Mouse (Mus musculus) neural tube, embryonic 15.5 days (tissue): Measurements from ENCODE around the gene Wbp4. TPM values are rescaled to one million over a fixed set of nuclear protein-coding genes. Genes with fewer than 3 reads are reported as not detected.
A peak's percentile ranks its signal among the peaks of the same experiment; 100 is the strongest.

Experiments used
- ATAC-seq: fragments of 200-750 bp; cut with Nextera tagmentation; 2 replicates; pipeline ENCODE4 v1.8.0; 2017; ENCODE audit warnings: mild to moderate bottlenecking, moderate TSS enrichment, moderate library complexity; ENCODE audit not compliant: low FRiP score
- H3K27ac ChIP-seq: fragments of 300-500 bp; sonication (generic); replicated peaks from 2 replicates; pipeline ENCODE4 v1.5.1; 2015; ENCODE audit warnings: mild to moderate bottlenecking, inconsistent platforms
- H3K27me3 ChIP-seq: fragments of 300-500 bp; sonication (generic); replicated peaks from 2 replicates; pipeline ENCODE4 v1.6.1; 2015; ENCODE audit warnings: inconsistent platforms
- H3K36me3 ChIP-seq: fragments of 300-500 bp; sonication (generic); 2 replicates; pipeline ENCODE4 v1.6.1; 2015; ENCODE audit warnings: inconsistent platforms
- H3K4me1 ChIP-seq: fragments of 300-500 bp; sonication (generic); 2 replicates; pipeline ENCODE4 v1.6.1; 2015; ENCODE audit warnings: inconsistent platforms
- H3K4me2 ChIP-seq: fragments of 300-500 bp; sonication (generic); 2 replicates; pipeline ENCODE4 v1.6.1; 2015; ENCODE audit warnings: inconsistent platforms, mild to moderate bottlenecking, moderate library complexity
- H3K4me3 ChIP-seq: fragments of 300-500 bp; sonication (generic); replicated peaks from 2 replicates; pipeline ENCODE4 v1.5.1; 2015; ENCODE audit warnings: mild to moderate bottlenecking, inconsistent platforms
- H3K9ac ChIP-seq: fragments of 300-500 bp; sonication (generic); replicated peaks from 2 replicates; pipeline ENCODE4 v1.6.1; 2015; ENCODE audit warnings: mild to moderate bottlenecking, inconsistent platforms
- H3K9me3 ChIP-seq: fragments of 300-500 bp; sonication (generic); replicated peaks from 2 replicates; pipeline ENCODE4 v1.6.1; 2016; ENCODE audit warnings: inconsistent platforms
- WGBS: fragments of 180-500 bp; shearing (Covaris S2); methylation state at CpG from one replicate; pipeline ENCODE4 v1.1.7; 2015; ENCODE audit warnings: mixed read lengths; 5-methylcytosine and 5-hydroxymethylcytosine counted together
- polyA plus RNA-seq: library from polyadenylated mRNA; unstranded; fragments of >200 nt; fragmentation: Nextera tagmentation; extraction: Ambion mirVana; gene quantifications from 2 replicates; pipeline ENCODE4 v1.2.1, GENCODE M21; 2015

The Wbp4 gene
- polyA plus RNA-seq, 1 experiment from 2014 or later = 41.8 TPM

DNA sequence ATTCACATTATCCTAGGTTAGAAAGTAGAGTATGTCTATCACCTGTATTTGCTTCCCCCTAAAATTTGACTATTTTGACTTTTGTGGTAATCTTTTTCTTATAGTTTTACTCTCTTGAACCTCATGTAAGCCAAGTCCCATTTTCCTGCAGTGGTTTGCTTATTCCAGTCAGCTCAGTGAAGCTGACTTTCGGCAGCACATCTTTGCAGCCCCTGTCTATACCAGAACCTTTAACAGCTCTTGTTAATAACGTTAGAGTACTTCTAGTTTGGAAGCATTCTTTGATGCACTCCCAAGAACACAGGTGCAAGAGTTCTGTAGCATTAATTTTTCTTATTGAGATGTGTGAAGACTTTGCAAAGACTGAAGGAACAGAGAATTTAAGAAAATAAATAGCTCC lies 36.8 kb upstream of the Wbp4 start:
- WGBS = 89% methylated on average over 2 of the region's 2 CpGs
- H3K9ac ChIP-seq = no peak overlapping the region
- H3K4me3 ChIP-seq = no peak overlapping the region
- no peaks in the 10 kb centered on the region for H3K27me3 ChIP-seq
- no peaks in the 10 kb centered on the region for H3K4me1 ChIP-seq
- no peak overlapping the region for H3K27ac ChIP-seq
- H3K9me3 ChIP-seq = no peaks in the 10 kb centered on the region
- H3K4me2 ChIP-seq = no peak overlapping the region
- no peaks in the 10 kb centered on the region for H3K36me3 ChIP-seq
- no peak for ATAC-seq

DNA sequence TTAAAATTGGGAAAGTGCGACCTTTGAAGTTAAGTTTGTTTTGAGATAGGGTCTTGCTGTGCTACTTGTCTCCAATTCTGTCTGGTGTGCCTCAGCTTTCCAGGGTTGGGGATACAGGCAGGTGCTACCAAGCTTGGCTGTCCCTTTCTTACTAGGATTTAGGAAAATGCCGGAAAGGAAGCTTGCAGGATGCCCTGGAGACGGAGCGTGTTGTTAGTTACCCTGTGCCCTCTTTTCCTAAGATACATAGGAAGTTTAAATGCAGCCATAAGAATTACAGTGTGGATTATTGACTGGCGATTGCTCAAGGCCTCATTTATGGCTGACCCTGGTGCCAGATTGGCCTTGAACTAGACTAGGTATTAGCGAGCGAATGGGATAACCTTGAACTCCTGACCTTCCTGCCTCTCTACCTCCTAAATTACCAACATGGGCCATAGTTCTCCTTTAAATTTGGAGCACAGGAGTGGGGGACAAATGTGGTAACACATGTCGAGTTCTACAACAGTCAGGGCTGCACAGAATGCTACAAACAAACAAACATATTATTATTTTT lies 35.9 kb upstream of the Wbp4 start:
- H3K27me3 ChIP-seq = no peaks in the 10 kb centered on the region
- no peak overlapping the region for H3K4me2 ChIP-seq
- H3K9ac ChIP-seq = no peak overlapping the region
- no peak for ATAC-seq
- no peaks in the 10 kb centered on the region for H3K4me1 ChIP-seq
- no peak overlapping the region for H3K27ac ChIP-seq
- 94% methylated on average over 8 of the region's 8 CpGs for WGBS
- no peak overlapping the region for H3K4me3 ChIP-seq
- no peaks in the 10 kb centered on the region for H3K9me3 ChIP-seq
- no peaks in the 10 kb centered on the region for H3K36me3 ChIP-seq

DNA sequence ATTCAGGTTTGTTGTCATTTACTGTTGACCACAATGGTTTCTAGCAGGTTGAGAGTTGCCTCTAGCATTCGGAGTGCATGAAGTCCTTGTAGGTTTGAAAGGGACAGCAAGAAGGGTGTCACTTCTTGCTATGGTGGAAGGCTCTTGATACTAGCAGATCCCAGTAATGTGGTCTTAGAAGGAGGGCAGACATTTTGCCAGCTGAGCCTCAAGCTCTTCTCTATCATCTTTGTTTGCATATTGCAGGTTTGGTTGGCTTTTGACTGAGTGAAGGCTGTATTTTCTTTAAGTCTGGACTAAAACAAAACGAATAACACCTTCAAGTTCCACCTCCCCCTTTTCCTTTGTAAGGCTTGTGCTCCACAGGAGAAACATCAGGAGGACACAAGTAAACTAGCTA lies 35.4 kb upstream of the Wbp4 start:
- 90% methylated on average over 2 of the region's 2 CpGs for WGBS
- Histone ChIP-seq H3K27me3 (no peaks in the 10 kb centered on the region), H3K27ac (no peak overlapping the region), H3K4me1 (no peaks in the 10 kb centered on the region), H3K36me3 (no peaks in the 10 kb centered on the region), H3K4me3 (no peak overlapping the region), H3K9ac (no peak overlapping the region), H3K9me3 (no peaks in the 10 kb centered on the region), H3K4me2 (no peak overlapping the region)
- no peak for ATAC-seq

DNA sequence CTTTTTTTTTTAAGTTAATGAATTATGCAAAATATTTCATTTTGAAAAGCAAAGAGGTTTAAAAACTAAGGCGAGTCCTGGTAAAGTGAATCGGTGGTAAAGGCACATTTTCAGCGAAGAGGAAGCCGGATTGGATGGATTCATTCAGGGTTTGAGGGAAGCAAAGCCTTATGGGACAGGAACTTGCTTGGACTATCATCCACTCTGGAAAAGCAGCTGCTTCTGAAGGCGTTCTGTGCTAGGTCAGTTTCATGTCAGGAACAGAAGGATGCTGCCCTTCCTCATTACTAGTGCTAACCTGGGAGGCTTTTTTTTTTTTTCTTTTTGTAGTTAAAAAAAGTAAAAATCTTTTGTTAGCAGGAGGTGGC lies 34.9 kb upstream of the Wbp4 start:
- no peak overlapping the region for H3K4me2 ChIP-seq
- WGBS = 90% methylated on average over 5 of the region's 5 CpGs
- H3K4me3 ChIP-seq = no peak overlapping the region
- no peaks in the 10 kb centered on the region for H3K4me1 ChIP-seq
- ATAC-seq = no peak
- H3K9me3 ChIP-seq = no peaks in the 10 kb centered on the region
- H3K36me3 ChIP-seq = no peaks in the 10 kb centered on the region
- H3K27me3 ChIP-seq = no peaks in the 10 kb centered on the region
- no peak overlapping the region for H3K9ac ChIP-seq
- H3K27ac ChIP-seq = no peak overlapping the region

DNA sequence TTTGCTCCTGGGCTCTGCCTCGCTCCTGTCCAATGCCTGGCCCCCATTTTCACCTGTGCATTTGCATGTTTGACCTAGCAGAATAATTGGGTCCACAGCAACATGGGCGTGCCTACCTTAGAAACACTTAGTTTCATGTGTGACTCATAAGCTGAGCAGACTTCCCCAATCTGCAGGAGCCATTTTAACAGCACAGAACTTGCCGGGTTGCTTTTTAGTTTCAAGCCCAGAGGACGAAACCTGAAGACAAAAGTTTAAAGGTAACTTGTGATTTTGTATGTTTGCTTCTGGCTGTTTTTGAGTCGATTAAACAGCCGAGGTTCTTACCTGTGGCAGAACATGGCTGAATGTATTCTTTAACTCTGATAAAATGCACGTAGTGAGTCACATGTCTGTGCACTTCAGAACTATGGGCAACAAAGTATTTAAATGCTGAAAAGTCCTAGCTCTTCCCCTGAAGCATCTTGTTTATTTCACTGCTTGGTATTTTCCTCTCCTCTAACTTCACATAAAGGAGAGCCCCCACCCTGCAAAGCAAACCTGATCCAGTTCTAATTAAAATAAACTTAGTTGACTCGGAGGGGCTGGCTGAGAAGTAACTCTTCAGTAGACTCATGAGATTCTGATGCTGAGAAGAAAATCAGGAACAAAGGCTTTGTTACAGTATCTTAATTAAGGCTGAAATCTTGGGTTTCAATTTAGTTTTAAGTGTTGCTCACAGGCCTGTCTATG lies 34.4 kb upstream of the Wbp4 start:
- H3K4me3 ChIP-seq = no peak overlapping the region
- WGBS = 79% methylated on average over 8 of the region's 8 CpGs
- no peaks in the 10 kb centered on the region for H3K36me3 ChIP-seq
- H3K4me1 ChIP-seq = no peaks in the 10 kb centered on the region
- no peak overlapping the region for H3K4me2 ChIP-seq
- no peaks in the 10 kb centered on the region for H3K9me3 ChIP-seq
- H3K9ac ChIP-seq = no peak overlapping the region
- no peaks in the 10 kb centered on the region for H3K27me3 ChIP-seq
- no peak overlapping the region for H3K27ac ChIP-seq
- no peak for ATAC-seq

DNA sequence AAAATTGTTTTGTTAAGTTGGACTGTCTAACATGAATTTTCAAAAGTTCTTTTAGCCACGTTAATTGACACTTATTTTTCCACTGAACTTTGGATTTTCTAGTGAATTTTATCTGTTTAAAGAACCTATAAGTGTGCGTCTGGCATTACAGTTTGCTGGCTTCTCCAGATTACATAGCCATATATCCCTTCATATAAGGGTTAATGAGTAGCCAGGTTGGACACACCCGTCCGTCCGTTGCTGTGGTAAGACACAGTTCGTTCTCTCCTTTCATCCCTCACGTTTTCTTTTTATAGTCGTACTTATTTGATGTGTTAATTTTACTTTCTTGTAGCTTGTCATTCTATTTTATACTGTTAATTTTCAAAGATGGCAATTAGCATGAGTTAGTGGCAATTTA lies 33.8 kb upstream of the Wbp4 start:
- ATAC-seq = no peak
- no peaks in the 10 kb centered on the region for H3K27me3 ChIP-seq
- H3K36me3 ChIP-seq = no peaks in the 10 kb centered on the region
- H3K9me3 ChIP-seq = no peaks in the 10 kb centered on the region
- no peak overlapping the region for H3K4me2 ChIP-seq
- no peaks in the 10 kb centered on the region for H3K4me1 ChIP-seq
- no peak overlapping the region for H3K4me3 ChIP-seq
- 84% methylated on average over 8 of the region's 8 CpGs for WGBS
- no peak overlapping the region for H3K9ac ChIP-seq
- no peak overlapping the region for H3K27ac ChIP-seq

DNA sequence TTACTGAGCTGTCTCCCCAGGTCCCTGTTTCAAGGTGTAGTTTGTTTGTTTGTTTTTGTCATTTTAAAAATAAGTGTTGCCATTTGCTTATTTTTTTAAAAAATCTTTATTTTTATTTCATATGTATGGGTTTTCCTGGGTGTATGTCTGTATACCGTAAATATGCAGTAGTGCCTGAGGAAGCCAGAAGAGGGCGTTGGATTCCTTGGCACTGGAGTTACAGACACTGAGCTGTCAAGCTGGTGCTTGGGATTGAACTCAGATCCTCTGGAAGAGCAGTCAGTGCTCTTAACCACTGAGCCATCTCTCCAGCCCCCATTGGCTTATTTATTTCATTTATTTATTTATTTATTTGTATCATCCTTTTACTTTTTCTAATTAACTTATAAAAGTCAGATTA lies 32.6 kb upstream of the Wbp4 start:
- Histone ChIP-seq H3K9me3 (no peaks in the 10 kb centered on the region), H3K27me3 (no peaks in the 10 kb centered on the region), H3K4me2 (no peak overlapping the region), H3K9ac (no peak overlapping the region), H3K4me3 (no peak overlapping the region), H3K36me3 (no peaks in the 10 kb centered on the region), H3K27ac (no peak overlapping the region), H3K4me1 (no peaks in the 10 kb centered on the region)
- no peak for ATAC-seq
- WGBS = 72% methylated on average over 2 of the region's 2 CpGs

DNA sequence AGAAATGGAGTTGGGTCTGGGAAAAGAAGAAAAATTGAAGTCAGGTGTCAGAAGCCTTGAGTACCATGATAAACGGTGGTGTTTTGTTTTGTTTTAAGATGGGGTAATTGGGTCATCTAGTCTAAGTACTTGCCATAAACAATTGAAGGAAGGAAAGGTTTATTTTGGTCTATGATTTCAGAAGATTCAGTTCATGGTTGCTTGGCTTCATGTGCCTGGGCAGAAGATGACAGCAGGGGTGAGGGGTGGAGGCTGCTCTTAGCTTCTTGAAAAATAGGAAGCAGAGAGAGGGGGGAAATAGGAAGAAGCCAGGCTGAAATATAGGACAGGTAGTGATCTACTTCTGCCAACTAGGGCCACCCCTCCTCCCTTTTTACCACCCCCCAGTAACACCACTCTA lies 30.2 kb upstream of the Wbp4 start:
- Histone ChIP-seq H3K36me3 (no peaks in the 10 kb centered on the region), H3K4me3 (no peak overlapping the region), H3K27me3 (no peaks in the 10 kb centered on the region), H3K4me1 (no peaks in the 10 kb centered on the region), H3K27ac (no peak overlapping the region), H3K9me3 (no peaks in the 10 kb centered on the region), H3K9ac (no peak overlapping the region), H3K4me2 (no peak overlapping the region)
- 89% methylated on average over 1 of the region's 1 CpGs for WGBS
- no peak for ATAC-seq

DNA sequence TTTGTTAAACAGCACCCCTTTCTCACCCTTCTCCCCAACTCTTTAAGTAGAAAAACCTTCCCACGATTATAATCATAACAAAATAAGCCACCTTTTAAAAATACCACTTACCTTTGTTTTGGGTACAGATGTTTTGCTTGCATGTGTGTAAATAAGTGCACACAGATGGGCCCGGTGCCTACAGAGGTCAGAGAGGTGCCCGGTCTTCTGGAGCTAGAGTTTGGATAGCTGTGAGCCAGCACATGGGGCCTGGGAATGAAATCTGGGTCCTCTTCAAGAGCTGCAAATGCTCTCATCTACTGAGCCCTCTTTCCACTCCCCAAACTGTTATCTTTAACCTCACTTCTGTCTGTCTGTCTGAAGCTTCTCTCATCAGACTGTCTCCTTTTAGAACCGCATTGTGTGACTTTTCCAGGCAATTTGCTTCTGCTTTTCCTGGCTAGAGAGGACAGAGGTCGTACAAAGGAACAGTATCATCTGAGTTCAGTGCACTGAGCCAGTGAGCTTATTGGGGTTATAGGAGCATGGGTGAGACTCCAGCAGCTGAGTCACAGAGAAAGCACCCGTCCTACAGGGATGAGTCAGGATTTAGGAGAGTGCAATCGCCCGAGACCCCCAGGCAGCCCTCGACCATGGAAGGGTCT lies 27.5 kb upstream of the Wbp4 start:
- Histone ChIP-seq H3K27me3 (no peaks in the 10 kb centered on the region), H3K36me3 (no peaks in the 10 kb centered on the region), H3K9ac (no peak overlapping the region), H3K9me3 (no peaks in the 10 kb centered on the region), H3K4me2 (no peak overlapping the region), H3K4me1 (no peaks in the 10 kb centered on the region), H3K4me3 (no peak overlapping the region), H3K27ac (no peak overlapping the region)
- no peak for ATAC-seq
- WGBS = 78% methylated on average over 9 of the region's 9 CpGs

DNA sequence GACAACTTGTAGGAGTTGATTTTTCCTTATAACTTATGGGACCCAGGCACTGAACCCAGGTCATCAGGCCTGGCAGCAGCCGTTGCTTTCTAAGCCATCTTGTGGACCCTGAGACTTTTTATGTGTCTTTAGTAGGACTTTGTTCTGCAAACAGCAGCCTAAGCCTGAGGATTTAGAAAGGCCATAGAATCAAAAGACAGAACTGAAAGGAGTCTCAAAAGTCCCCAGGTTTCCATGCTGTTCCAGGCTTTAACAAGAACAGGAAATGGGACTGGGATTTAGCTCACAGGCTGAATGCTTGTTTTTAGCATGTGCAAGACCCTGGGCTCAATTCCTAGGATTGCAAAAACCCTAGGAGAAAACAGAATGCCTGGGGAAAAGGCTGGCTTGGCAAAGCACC lies 26.5 kb upstream of the Wbp4 start:
- ATAC-seq = no peak
- H3K4me3 ChIP-seq = no peak overlapping the region
- H3K27me3 ChIP-seq = no peaks in the 10 kb centered on the region
- WGBS = 85% methylated on average over 1 of the region's 1 CpGs
- H3K9ac ChIP-seq = no peak overlapping the region
- H3K36me3 ChIP-seq = no peaks in the 10 kb centered on the region
- no peaks in the 10 kb centered on the region for H3K4me1 ChIP-seq
- H3K27ac ChIP-seq = no peak overlapping the region
- no peak overlapping the region for H3K4me2 ChIP-seq
- H3K9me3 ChIP-seq = no peaks in the 10 kb centered on the region

DNA sequence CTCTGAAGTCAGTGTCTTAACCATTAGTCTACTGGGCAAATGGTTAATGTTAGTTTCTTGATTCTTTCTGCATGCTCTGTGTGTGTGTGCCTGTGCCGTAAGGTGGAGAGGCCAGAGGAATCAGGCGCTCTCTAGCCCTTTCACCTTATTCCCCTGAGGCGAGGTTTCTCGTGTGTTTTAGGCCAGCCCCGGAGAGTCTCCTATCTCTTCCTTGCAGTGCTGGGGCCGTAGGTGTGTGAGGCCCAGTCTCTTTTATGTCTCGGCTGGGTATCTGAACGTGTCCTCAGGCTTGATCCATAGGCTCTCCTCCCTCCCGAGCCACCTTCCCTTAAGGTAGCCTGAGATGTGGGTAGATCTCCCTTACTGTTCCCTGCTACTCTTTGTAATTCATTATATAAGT lies 24.9 kb upstream of the Wbp4 start:
- ATAC-seq = no peak
- no peak overlapping the region for H3K4me3 ChIP-seq
- no peak overlapping the region for H3K27ac ChIP-seq
- no peaks in the 10 kb centered on the region for H3K27me3 ChIP-seq
- no peaks in the 10 kb centered on the region for H3K36me3 ChIP-seq
- WGBS = 83% methylated on average over 9 of the region's 9 CpGs
- H3K4me1 ChIP-seq = no peaks in the 10 kb centered on the region
- no peak overlapping the region for H3K4me2 ChIP-seq
- H3K9ac ChIP-seq = no peak overlapping the region
- no peaks in the 10 kb centered on the region for H3K9me3 ChIP-seq

DNA sequence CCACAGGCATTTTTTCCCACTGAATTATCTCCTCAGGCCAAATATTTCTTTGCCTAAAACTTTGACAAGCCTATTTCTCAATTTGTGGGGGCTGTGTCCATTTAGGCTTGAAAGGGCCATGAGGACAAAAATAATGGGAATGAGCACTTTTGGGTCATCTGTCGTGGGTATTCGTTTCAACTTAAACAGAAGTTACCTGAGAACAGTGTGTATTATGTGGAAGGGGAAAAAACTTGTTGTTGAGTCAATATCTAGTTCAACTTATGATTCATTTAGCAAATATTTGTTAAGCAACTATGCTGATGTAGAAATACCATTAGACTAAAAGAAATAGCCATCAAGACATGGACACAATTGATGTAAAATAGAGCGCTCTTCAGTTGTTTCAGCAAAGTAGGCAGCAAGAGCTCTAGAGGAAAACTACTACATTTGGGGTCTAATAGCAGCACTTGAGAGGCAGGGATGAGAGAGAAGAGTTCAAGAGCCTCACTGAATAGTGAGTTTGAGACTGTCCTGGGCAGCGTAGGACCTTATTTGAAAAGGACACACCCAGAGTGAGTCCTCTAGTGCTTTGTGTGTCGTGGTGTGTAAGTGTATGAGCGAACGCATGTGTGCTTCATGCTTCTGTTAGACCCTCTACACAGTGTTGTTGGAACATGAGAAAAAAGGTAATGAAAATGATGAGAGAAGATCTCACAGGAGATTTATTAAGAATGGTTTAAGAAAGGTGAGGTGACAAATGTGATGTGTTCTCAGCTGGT lies 23.1 kb upstream of the Wbp4 start:
- no peaks in the 10 kb centered on the region for H3K4me1 ChIP-seq
- H3K9ac ChIP-seq = no peak overlapping the region
- H3K9me3 ChIP-seq = no peaks in the 10 kb centered on the region
- H3K27ac ChIP-seq = 0 out of 2 replicates have a peak overlapping the region, but pooled peaks have one; percentile 51
- H3K27me3 ChIP-seq = no peaks in the 10 kb centered on the region
- WGBS = 97% methylated on average over 7 of the region's 7 CpGs
- no peak overlapping the region for H3K4me3 ChIP-seq
- no peak for ATAC-seq
- no peak overlapping the region for H3K4me2 ChIP-seq
- H3K36me3 ChIP-seq = no peaks in the 10 kb centered on the region
